Mouse (Mus musculus) splenic B cell, adult 2 months (primary cell): ENCODE results near the gene F3.
A peak's percentile ranks its signal among the peaks of the same experiment; 100 is the strongest.
"Not testable (repeated sequence)": the region's sequence is repeated elsewhere in the genome, so short reads cannot be mapped to it uniquely, and the experiment has no call there.

ENCODE experiments used
- DNase-seq: peaks from one replicate; pipeline ENCODE4 v3.0.0-alpha.2; 2011; ENCODE audit warnings: low read depth, low spot score
- H3K27me3 ChIP-seq: 2 replicates; pipeline ENCODE4 v1.6.1; 2012; ENCODE audit warnings: mild to moderate bottlenecking, low read length, moderate library complexity, mixed read lengths; ENCODE audit not compliant: control insufficient read depth, poor library complexity, insufficient read depth, severe bottlenecking
- H3K36me3 ChIP-seq: 2 replicates; pipeline ENCODE4 v1.6.1; 2012; ENCODE audit warnings: mild to moderate bottlenecking, low read length, moderate library complexity, mixed read lengths; ENCODE audit not compliant: control insufficient read depth, poor library complexity, insufficient read depth, severe bottlenecking

Gene F3

DNA sequence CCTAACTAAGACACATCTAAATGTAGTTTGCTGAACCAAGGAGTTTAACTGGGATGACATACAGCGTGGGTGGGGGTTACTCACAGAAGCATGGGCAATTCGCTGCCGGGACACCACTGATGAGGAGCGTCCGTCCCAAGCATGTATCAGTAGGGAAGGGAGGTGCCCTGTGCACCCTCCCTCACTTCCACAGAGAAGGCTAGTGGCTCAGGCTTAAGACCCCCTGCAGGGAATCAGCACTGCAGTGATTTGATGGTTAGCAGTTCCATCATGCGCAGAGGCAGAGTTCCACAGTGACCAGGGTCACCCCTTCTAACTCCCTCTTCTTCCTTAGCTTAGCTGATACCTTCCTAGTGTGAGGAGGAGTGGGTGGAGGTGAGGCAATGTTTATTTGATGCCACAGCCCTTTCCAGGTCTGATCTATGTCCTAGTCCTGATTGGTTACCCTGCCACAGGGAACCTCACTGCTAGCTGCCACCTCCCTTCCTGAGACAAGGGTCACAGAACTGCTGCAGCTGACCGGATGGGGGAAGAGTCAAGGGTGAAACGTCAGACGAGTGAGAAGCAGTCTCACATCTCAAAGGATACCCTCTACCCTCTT lies 15.5 kb downstream of the F3 start:
- Histone ChIP-seq H3K27me3 (no peaks in the 10 kb centered on the region; the same call in 1 of the 2 replicates), H3K36me3 (no peaks in the 10 kb centered on the region)
- no peak for DNase-seq

- DNase-seq: no peak
- H3K36me3 ChIP-seq: no peaks in the 10 kb centered on the region
- no peaks in the 10 kb centered on the region; the same call in 1 of the 2 replicates for H3K27me3 ChIP-seq
Observed at GRCm38 (mm10) chr3:121739489-121740213, 16.3 kb downstream of the F3 start.

- H3K27me3 ChIP-seq, DNase-seq, H3K36me3 ChIP-seq: not testable (repeated sequence)
Observed at GRCm38 (mm10) chr3:121741186-121741848, 18.0 kb downstream of the F3 start.

GRCm38 (mm10) chr3:121754319-121755090 lies 31.2 kb downstream of the F3 start:
- H3K36me3 ChIP-seq, DNase-seq, H3K27me3 ChIP-seq: not testable (repeated sequence)

- H3K27me3 ChIP-seq: no peaks in the 10 kb centered on the region
- no peaks in the 10 kb centered on the region for H3K36me3 ChIP-seq
- DNase-seq: no peak
Observed at GRCm38 (mm10) chr3:121755152-121755551, 31.8 kb downstream of the F3 start.

GRCm38 (mm10) chr3:121758373-121758772 lies 35.0 kb downstream of the F3 start:
- DNase-seq: no peak
- no peaks in the 10 kb centered on the region for H3K27me3 ChIP-seq

GRCm38 (mm10) chr3:121762056-121762852 lies 38.9 kb downstream of the F3 start:
- no peaks in the 10 kb centered on the region for H3K27me3 ChIP-seq
- H3K36me3 ChIP-seq: peaks cover 5% of the 10 kb centered on the region; the same call in 1 of the 2 replicates
- DNase-seq: peak; percentile 50

More at GRCm38 (mm10) chr3:121758373-121758772, 35.0 kb downstream of the F3 start:
- H3K36me3 ChIP-seq: no peaks in the 10 kb centered on the region

DNA sequence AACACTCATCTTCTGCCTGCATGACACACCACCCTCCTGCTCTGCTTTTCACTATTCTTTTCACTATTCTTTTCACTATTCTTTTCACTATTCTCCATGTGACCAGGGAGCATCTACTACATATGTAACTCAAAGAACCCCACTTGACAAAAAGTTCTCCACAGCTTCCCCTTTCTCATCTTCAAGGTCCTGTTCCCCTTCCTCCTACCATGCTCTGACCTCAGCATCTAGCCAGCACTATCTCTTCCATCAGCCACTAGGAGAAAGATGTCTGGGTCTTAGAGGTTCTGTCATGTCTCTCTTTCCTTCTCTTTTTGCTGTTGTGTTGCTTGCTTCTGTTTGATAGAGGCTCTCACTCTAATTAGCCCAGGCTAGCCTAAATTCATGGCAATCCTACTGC lies 42.7 kb downstream of the F3 start:
- H3K27me3 ChIP-seq: no peaks in the 10 kb centered on the region
- peaks cover 15% of the 10 kb centered on the region; the same call in 1 of the 2 replicates for H3K36me3 ChIP-seq
- no peak for DNase-seq

DNA sequence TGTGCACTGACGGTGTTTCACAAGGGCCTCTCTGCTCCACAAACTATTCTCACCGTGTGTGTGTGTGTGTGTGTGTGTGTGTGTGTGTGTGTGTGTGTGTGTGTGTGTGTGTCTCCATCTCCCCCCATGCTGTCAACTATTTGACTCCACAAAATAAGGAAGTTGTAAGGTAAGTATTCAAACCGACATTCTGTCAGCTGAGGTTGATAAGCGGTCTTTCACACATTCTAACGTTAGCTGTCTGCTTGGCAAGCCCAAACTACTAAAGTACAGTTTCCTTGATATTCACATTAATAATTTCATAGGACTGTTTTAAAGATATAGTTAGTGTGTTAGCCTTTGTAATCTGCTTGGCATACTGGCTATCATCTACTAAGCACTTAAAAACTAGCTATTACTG lies 43.5 kb downstream of the F3 start:
- Histone ChIP-seq H3K27me3 (no peaks in the 10 kb centered on the region), H3K36me3 (peaks cover 15% of the 10 kb centered on the region; the same call in 1 of the 2 replicates)
- no peak for DNase-seq

DNA sequence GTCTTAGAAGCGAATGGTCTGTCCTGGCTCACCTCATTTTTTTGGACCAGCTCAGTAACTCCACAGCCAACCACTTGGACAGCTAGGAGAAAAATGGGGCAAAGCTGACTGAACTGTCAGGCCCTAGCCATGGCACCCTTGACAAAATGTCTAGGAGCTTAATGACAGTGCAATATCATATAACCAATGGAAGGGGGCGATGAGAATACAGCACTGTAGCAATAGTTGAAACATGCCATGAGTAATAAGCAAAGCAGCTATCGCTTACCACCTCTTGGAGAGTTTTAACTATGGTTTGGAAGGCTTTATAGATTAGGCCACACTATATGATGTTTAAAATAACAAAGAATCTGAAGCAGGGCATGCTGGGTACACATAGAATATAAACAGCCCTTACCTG lies 45.4 kb downstream of the F3 start:
- H3K27me3 ChIP-seq: no peaks in the 10 kb centered on the region
- DNase-seq: no peak
- peaks cover 14% of the 10 kb centered on the region; the same call in 1 of the 2 replicates for H3K36me3 ChIP-seq

- H3K36me3 ChIP-seq, H3K27me3 ChIP-seq, DNase-seq: not testable (repeated sequence)
Observed at GRCm38 (mm10) chr3:121773336-121773735, 50.0 kb downstream of the F3 start.

DNA sequence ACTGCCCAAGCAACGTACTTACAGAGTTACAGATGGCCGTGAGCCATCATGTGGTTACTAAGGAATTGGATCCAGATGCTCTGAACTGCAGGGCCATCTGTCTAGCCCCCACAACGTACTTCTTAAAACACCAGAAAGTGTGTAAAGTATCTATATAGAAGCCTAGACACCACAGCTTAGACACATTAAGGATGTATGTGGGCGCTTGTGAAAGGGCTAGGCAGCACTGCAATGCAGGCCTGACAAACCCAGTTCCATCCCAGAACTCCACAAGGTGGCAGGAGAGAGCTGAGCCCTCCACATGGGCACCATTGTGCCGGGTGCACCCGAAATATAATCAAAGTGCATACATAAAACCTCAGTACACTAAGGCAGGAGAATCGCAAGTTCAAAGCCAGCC lies 54.6 kb downstream of the F3 start:
- DNase-seq: peak; percentile 38
- H3K36me3 ChIP-seq: no peaks in the 10 kb centered on the region
- H3K27me3 ChIP-seq: no peaks in the 10 kb centered on the region

GRCm38 (mm10) chr3:121783020-121783419 lies 59.7 kb downstream of the F3 start:
- Histone ChIP-seq H3K36me3 (no peaks in the 10 kb centered on the region), H3K27me3 (no peaks in the 10 kb centered on the region)
- no peak for DNase-seq
